Mouse (Mus musculus) brain, adult 2 months (tissue): ENCODE results near the gene Macf1.
"Not testable (repeated sequence)": the region's sequence is repeated elsewhere in the genome, so short reads cannot be mapped to it uniquely, and the experiment has no call there.

Source experiments
- DNase-seq: peaks from one replicate; pipeline ENCODE4 v3.0.0; 2011; ENCODE audit warnings: low read depth, low spot score

Macf1 gene

DNA sequence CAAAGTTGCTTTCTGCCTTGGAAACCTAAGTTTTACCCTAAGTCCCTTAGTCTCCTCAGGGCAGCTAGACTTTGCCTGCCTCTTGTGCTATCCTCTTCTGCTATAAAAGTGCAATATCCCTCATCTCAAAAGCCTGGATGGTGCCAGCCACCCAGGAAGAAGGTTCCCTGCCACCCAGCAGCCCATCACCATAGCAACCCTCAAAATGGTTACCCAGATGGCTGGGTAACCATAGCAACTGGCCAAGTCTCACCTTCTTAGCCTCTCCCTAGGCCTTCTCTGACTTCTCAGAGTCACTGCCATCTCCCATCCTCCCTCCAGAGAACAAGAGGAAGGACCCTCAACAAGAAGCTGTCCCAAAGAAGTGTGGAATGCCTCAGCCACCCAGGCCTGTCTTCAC lies 13.6 kb downstream of the Macf1 start:
- DNase-seq: peak; percentile 80

DNA sequence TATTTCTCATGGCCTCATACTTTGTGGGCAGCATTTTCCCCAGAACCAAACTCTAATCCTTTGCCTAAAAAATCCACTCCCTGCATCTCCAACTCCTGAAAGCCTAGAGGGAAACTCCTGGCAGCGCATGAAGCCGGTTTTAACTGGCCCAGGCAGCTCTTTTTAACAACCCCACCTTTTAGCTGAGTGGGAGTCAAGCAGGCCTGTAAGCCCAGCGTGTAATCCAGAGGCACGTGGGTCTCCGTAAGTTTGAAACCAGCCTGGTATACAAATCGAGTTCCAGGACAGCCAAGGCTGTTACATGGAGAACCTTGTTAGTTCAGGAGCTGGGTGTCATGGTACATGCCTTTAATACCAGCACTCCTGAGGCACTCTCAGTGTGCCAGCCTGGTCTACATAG lies 14.5 kb downstream of the Macf1 start:
- peak; percentile 38 for DNase-seq

DNA sequence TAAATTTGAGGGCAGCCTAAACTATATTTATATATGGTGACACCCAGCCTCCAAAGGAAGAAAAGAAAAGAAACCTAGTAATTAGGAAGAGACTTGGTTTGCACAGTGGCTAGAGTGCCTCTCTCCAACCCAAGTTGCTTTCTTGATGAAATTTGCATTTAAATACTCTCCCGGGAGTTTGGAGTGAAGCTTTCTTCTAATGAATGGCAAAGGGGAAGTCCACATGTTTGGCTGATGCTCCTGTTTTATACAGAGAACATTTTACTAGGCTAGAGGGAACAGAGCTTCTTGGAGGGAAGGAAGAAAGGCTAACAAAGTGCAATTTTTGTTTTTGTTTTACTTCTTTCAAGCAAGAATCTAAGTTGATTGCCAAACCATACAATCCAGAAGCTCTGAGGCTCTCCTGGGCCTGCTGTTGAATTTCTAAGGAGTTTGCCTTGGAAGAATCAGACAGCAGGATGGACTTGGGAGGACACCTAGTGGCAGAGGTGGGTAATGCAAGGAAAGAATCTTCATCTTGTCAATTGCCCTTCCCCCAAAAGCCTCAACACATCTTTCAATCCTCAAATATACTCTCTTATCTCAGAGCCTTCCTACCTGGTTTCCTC lies 16.8 kb downstream of the Macf1 start:
- DNase-seq: peak; percentile 95

DNA sequence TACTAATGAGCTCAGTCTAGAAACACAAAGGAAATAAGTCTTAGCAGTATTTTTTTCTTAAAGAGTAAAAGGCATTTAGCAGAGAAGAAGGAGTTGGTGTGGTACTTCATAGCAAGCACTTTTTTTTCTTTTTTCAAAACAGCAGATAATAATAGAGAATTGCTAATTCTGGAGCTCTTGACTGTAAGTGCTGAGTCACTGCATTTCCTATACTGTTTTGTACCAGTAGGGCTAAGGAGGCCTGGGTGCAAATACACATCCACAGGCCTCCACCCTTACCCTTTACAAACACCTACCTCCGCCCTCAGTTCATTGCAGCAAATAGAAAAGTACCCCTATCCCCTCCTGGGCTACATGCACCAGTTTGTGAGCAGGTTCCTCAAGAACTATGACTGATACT lies 17.6 kb downstream of the Macf1 start:
- peak; percentile 63 for DNase-seq

DNA sequence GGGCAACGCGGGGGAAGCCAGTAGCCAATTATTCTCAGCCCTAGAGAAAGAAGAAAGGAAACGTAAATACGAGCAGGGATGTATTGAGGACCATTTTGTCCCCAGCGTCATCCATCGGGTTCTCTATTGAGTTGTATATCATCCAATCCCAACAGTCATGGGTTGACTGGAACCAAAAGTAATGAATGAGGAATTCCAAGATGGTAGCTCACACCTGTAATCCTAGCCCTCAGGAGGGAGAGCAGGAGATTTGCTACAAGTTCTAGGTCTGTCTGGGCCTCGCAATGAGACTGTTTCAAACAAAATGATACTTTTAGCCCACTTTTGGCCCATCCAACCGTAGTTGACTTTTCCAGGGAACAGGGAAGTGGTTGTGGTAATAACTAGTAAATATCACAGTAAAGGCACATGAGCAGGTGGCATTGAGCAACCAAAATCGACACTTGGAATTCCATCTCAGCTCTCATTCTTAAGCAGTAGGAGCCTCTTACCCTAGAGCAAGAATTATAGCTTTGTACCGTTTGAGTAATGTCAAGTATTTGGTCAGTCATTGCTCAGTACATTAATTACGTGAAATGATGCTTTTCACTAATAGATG lies 18.4 kb downstream of the Macf1 start:
- DNase-seq: no peak

DNA sequence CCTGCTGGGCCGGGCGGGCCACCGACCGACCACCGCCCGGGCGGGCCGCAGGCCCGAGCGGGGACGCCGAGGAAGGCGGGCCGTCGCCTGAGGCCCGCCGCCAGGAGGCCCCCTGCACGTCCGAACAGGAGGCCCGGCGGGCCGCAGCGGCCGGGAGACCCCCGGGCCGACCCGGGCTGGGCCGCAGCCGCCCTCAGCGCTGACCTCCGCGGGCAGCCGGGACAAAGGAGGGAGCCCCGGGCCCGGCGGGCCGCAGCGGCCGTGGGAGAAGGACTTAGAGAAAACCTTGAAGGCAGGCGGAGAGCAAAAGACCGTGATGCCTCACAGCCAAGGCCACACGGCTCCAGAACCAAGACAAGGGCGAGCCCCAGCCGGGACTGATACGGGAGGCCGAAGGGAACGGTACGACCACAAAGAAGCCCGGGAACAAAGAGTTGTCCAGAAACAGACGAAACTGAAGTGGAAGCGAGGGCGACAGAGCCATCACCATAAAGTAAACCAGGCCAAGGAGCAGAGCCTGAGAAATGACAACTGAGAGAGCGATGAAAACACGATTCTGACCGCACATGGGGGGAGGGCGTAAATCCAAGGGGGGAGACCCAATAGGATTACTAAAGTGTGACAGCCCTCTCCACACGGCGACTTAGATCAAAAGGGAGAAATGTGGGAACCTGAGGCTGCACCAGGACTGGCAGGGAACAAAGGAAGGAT lies 19.1 kb downstream of the Macf1 start:
- DNase-seq: no peak

DNA sequence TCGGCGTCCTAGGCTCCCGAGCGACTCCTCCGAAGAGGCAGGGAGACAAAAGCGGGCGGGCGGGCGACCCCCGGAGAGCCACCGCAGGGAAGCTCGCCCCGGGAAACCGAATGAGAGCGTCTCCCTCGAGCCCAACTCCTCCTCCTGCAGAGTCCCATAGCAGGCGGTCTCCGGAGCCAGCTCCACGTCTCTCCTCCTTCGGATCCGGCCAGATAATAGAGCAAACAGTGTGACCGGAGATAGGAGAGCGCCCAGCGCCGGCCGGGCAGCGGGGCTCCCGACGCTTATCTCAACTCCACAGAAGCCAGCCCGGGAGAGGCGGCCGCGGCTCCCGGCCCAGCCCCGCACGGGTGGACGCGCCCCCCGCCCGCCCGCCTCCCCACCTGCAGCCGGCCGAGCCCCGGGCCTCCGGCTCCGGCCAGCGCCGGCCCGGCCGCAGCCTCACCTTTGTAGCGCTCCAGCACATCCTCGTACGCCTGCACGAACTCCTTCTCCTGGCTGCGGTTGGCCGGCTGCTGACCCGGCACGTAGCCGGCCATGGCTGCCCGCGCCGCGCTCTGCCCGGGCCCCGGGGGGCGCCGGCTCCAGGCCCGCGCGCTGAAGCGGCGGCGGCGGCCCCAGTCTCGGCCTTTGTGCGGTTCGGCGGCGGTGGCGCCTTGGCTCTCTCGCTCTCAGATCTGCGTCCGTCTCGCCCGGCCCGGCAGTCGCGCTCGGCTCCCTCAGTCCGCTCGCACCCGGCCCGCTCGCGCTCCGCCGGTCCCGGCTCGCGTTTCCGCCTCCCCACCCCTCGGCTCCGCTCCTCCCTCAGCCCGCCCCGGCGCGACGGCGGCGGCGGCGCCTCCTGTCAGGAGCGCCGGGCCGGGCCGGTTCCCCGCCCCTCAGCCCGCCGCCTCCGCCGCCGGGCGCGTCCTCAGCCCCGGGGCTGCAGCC lies 19.9 kb downstream of the Macf1 start:
- DNase-seq: peak; percentile 83

DNA sequence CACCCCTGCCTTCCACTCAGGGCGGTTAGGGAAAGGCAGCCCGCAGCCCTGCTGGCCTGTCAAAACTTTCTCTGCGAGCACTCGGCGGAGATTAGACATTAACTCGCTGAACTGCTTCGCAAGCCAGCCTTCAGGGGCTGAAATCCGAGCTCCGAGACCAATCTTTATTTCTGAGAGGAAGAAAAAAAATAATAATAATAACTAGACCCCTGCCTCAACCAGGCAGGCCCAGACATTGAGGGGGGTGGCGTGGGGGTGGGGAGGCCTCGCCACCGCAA lies 20.5 kb downstream of the Macf1 start:
- no peak for DNase-seq

DNA sequence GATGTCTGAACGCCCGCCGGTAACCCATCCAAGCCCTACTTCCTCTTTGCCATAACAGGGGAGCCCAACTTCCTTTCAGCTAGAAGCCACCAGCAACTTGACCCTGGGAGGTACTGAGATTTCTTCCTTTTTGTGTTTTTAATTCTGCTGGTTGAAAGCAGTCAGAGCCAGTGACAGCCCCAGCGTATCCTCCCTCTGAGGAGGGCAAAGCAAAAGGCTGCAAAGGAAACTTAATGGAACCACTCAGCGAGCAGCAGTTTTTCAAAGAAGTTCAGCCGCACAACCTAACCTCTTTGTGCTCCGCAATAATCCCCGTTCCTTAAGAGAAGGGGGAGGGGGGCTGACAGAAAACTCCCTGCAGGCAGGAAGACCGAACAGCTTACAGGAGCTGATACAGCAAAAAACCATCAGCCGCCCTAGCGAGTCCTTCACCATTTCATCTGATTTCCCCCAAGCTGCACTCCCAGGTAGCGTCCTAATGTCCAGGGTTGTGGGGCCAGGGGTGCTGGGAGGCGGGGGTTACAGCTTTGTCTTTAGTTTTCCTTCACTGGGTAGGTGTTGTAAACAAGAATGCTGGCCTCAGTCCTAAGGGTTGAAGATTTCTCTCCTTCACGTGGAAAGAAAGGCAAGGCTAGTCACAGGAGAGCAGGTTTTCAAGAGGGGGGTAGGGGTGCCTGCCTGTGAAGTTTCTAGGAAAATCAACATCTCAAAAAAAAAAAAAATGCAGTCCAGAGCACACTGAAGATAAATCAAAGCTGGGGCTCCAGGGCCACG lies 21.1 kb downstream of the Macf1 start:
- no peak for DNase-seq

DNA sequence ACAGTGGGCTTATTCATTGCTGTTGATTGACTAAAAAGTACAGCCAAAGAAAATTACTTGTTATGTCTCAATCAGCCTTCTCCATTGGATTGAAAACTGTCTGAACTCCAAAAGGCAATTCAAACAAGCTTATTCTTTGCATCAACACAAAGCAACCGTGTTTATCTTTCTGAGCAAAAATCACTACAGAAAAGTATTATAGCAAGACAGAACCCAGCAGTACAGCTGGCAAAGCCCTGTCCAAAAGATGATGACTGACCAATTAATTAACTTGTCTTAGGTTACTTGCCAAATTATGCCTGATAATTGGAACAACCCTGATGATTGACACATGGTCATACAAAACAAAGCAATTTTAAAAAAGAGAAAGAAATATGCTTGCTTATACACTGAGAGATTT lies 26.0 kb downstream of the Macf1 start:
- DNase-seq: no peak

DNA sequence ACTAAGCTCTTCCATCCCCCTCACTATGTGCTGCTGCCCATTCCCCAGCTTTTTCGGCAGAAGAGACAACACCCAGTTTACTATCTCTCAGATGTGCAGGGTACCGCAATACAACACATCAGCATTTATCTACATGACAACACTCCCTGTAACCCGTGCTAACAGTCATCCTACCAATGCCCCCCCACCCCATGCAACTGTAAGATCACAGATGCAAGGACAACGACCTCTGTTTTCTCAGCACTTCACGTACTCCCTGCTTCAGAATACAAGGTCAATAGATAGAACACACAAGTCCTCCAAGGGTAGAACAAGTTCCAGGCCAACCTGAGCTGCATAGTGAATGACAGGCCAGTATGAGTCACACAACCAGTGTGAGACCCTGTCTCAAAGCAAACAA lies 28.9 kb downstream of the Macf1 start:
- DNase-seq: no peak

DNA sequence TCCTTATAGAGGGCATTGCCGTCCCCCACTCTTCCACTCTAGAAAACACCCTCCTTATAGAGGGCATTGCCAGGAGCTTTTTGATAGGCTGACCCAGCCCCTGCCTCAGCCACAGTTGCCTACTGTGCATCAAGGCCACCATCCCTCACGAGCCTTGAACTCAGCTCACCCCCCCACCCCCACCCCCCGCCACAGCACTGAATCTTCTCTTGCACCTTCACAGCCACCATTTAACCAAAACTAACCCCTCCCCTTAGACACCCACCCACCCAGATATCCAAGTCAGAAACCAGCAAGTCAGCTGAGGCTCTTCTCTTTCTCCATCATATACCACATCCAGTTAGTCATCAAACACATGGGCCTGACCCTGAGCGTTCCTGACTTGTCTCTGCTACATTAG lies 29.6 kb downstream of the Macf1 start:
- no peak for DNase-seq

DNA sequence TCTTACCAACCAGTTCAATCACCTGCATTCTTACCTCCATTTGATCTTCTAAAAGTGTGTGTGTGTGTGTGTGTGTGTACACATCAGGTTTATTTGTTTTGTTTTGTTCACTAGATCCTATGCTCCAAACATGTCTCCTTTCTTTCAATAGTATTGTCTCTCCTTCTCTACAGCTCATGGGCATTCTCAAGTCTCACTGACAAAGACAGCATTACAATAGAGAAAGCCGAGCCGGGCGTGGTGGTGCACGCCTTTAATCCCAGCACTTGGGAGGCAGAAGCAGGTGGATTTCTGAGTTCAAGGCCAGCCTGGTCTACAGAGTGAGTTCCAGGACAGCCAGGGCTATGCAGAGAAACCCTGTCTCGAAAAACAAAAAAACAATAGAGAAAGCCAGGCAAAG lies 30.7 kb downstream of the Macf1 start:
- DNase-seq: not testable (repeated sequence)

DNA sequence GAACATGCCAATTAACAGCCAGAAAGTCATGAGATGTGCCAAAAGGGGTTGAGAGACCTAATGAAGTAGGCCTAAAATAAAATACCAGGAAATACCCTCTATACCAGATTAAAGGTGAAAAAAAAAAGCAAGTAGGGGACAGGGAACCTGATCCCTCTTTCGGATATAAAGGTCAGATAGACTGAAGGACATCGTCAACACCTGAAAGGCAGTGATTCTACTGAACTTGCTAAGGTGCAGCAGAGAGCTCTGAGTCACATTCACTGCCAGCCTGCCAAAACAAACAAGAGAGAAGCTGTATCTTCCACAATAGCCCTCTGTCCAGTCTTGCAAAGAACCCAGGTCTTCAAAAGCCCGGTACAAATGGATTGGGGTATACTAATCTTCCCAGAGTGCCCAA lies 32.0 kb downstream of the Macf1 start:
- DNase-seq: peak; percentile 47

DNA sequence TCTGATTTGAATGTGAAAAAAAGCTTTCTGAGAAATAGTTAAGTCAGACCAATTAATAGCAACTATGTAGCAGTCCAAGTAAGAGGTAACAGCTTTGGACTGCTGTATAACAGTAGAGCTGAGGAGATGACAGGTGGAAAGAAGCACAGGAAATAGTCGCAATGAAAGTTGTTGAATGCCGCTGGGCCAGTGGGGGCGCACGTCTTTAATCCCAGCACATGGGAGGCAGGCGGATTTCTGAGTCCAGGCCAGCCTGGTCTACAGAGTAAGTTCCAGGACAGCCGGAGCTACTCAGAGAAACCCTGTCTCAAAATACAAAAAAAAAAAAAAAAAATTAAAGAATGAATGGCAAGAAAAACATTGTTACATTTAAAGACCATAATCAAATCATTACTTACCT lies 35.0 kb downstream of the Macf1 start:
- DNase-seq: no peak

DNA sequence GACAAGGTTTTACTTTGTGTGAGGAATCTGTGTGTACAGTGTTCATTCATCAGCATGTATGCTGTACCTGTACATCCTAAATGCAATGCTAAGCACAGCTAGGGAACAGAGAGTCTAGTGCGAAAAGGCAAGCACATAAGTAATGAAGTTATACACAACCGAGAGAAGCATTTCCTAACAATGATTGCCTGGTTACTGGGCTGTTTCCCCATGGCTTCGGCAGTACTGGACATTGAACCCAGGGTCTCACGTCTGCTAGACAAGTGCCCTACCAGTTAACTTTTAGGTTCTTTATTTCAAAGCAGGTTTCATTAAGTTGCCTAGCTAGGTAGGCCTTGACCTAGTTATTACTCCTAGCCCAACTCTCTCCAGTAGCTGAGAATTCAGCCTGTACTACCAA lies 36.5 kb downstream of the Macf1 start:
- DNase-seq: no peak

DNA sequence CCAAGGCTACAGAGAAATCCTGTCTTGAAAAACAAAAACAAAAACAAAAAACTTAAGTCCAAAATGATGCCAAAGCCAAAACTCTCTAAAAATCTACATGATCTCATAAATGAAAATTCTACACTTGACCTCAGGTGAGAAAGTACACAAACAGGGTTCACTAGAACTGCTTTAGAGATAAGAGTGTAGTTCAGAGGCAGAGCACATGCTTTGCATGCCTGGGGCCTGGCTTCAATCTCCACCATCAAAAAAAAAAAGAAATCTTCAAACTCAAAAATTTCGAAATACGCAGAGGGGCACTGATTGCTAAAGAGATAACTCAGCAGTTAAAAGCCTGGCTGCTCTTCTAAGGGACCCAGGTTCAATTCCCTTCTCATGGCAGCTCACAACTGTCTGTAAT lies 37.1 kb downstream of the Macf1 start:
- no peak for DNase-seq

DNA sequence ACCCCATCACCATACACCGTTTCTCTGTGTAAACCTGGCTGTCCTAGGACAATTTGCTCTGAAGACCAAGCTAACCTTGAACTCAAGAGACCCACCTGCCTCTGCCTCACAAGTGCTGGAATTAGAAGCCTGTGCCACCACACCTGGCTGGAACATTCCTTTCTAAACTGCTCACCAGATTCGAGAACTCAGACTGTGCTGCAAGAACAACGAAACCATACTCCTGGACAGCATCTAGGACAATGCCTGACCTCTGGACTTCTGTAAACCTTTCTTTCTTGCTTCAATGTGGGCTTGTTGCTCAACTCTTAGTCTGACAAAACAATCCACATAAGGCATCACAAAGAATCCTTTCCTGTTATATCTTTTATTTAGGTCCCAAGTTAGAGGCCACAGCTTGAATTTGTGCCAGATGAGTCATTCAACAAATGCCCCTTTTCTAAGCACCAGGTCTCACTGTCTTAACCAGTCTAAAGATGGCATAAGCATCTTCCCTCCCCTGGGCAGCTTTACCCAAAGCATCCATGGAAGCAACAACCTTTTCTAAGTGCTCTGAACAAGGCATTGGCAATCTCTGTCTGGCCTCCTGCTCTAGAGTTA lies 38.8 kb downstream of the Macf1 start:
- no peak for DNase-seq

DNA sequence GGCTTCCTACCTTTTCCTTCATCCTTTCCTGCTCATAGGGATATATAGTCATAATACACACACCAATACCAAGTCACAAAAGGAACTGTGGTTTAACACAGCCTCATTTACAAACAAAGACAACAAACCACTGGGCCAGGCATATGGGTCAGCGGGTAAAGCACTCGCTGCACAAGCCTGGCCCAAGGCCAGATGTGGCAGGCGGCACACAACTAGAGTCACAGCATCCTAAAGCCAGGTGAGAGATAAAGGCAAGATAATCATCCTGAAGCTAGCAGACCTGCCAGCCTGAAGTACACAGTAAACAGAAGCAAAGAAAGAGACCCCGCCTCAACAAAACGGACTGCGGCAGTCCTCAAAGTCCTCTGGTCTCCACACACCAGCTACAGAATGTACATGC lies 40.6 kb downstream of the Macf1 start:
- DNase-seq: peak; percentile 47

DNA sequence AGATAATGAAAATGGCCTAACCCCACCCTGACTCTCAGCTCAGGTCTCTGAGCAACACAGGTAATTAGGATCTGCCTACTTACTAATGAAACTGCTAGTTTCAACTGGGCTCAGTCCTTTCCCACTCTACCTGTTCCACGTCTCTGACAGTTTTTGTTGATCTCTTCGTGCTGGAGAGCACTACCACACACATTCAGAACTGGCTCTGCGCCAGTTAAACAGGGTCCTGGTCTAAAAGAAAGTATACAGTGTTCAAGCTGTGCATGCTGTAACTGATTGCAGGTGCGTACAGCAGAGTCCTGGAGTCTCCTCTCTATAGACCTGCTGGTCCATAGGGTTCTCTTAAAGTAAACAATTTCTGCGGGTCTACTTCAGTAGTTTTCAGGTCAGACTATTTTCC lies 41.3 kb downstream of the Macf1 start:
- no peak for DNase-seq

DNA sequence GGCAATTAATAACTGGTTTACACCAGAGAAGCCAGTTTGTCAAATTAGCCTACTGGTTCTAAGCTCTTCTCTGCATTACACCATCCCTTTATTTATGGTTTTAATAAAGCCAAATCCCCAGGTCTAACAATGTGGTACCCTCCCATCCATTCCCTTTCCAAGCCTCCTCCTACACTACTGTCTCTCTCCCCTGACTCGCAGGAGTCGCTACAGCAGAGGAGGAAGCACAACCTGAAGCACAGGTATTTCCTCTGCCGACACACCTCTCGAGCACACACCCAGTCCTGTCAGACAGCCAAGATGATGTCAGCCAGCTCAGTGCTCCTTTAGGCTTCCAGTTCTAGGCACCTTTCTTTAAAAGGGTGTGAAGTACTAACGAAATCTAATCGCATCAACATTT lies 47.0 kb downstream of the Macf1 start:
- no peak for DNase-seq
